Mouse (Mus musculus) embryonic facial prominence, embryonic 15.5 days (tissue): Measurements from ENCODE around the gene Polm. TPM values are rescaled to one million over a fixed set of nuclear protein-coding genes. Genes with fewer than 3 reads are reported as not detected.

ENCODE experiments used
- ATAC-seq: fragments of 200-750 bp; cut with Nextera tagmentation; 2 replicates; pipeline ENCODE4 v1.8.0; 2017; ENCODE audit warnings: low read depth, moderate TSS enrichment; ENCODE audit not compliant: insufficient number of reproducible peaks, low FRiP score, low TSS enrichment
- H3K27ac ChIP-seq: fragments of 300-500 bp; sonication (generic); replicated peaks from 2 replicates; pipeline ENCODE4 v1.5.1; 2015; ENCODE audit warnings: mild to moderate bottlenecking, inconsistent platforms
- H3K27me3 ChIP-seq: fragments of 300-500 bp; sonication (generic); 2 replicates; pipeline ENCODE4 v1.6.1; 2015; ENCODE audit warnings: inconsistent platforms
- H3K36me3 ChIP-seq: fragments of 300-500 bp; sonication (generic); 2 replicates; pipeline ENCODE4 v1.6.1; 2015; ENCODE audit warnings: mild to moderate bottlenecking, inconsistent platforms
- H3K4me1 ChIP-seq: fragments of 300-500 bp; sonication (generic); 2 replicates; pipeline ENCODE4 v1.6.1; 2015; ENCODE audit warnings: inconsistent platforms
- H3K4me2 ChIP-seq: fragments of 300-500 bp; sonication (generic); replicated peaks from 2 replicates; pipeline ENCODE4 v1.6.1; 2015; ENCODE audit warnings: mild to moderate bottlenecking, inconsistent platforms
- H3K4me3 ChIP-seq: fragments of 300-500 bp; sonication (generic); replicated peaks from 2 replicates; pipeline ENCODE4 v1.5.1; 2015; ENCODE audit warnings: mild to moderate bottlenecking, inconsistent platforms
- H3K9ac ChIP-seq: fragments of 300-500 bp; sonication (generic); 2 replicates; pipeline ENCODE4 v1.6.1; 2015; ENCODE audit warnings: inconsistent platforms
- H3K9me3 ChIP-seq: fragments of 300-500 bp; sonication (generic); replicated peaks from 2 replicates; pipeline ENCODE4 v1.6.1; 2016; ENCODE audit warnings: inconsistent platforms
- WGBS: fragments of 180-500 bp; shearing (Covaris S2); methylation state at CpG from one replicate; pipeline ENCODE4 v1.1.7; 2015; 5-methylcytosine and 5-hydroxymethylcytosine counted together
- polyA plus RNA-seq: library from polyadenylated mRNA; unstranded; fragments of >200 nt; fragmentation: Nextera tagmentation; extraction: Ambion mirVana; gene quantifications from 2 replicates; pipeline ENCODE4 v1.2.1, GENCODE M21; 2015

Gene Polm
- polyA plus RNA-seq, 1 experiment from 2014 or later = 12.0 TPM

GRCm38 (mm10) chr11:5802457-5803217 is 35.2 kb downstream of the Polm start:
- no peaks in the 10 kb centered on the region for H3K9me3 ChIP-seq
- no peaks in the 10 kb centered on the region for H3K27me3 ChIP-seq
- no peak for ATAC-seq
- H3K9ac ChIP-seq = no peak overlapping the region
- peak overlapping the region; percentile 28; the same call in 1 of the 2 replicates for H3K27ac ChIP-seq
- H3K4me3 ChIP-seq = no peak overlapping the region
- no peak overlapping the region for H3K4me2 ChIP-seq
- H3K4me1 ChIP-seq = peaks cover 15% of the 10 kb centered on the region
- WGBS = 65% methylated on average over 8 of the region's 8 CpGs
- H3K36me3 ChIP-seq = peaks cover 37% of the 10 kb centered on the region

GRCm38 (mm10) chr11:5802005-5802404 is 35.8 kb downstream of the Polm start:
- Histone ChIP-seq H3K9me3 (no peaks in the 10 kb centered on the region), H3K27ac (0 out of 2 replicates have a peak overlapping the region, but pooled peaks have one; percentile 28), H3K27me3 (no peaks in the 10 kb centered on the region), H3K4me2 (no peak overlapping the region), H3K9ac (no peak overlapping the region), H3K4me1 (peaks cover 15% of the 10 kb centered on the region), H3K4me3 (no peak overlapping the region), H3K36me3 (peaks cover 43% of the 10 kb centered on the region)
- 65% methylated on average over 12 of the region's 12 CpGs for WGBS
- ATAC-seq = no peak

DNA sequence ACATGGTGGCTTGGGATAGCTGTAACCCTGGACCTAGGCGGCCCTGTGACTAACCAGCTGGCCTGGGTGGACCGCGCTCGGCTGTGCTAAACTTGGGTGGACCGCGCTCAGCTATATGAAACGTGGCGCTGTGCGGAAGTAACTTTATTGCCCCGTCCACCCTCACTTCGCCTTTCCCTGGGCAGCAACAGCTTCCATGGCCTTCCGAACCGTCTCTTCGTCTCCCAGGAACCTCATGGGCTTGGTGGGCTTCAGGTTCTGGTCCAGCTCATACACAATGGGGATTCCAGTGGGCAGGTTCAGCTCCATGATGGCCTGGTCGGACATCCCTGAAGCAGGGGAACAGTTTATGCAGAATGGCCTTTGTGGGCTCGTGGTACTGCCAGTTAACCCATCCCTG is 36.3 kb downstream of the Polm start:
- H3K36me3 ChIP-seq = peaks cover 48% of the 10 kb centered on the region
- no peak overlapping the region for H3K4me2 ChIP-seq
- no peaks in the 10 kb centered on the region for H3K9me3 ChIP-seq
- peaks cover 15% of the 10 kb centered on the region for H3K4me1 ChIP-seq
- 0 out of 2 replicates have a peak overlapping the region, but pooled peaks have one; percentile 28 for H3K27ac ChIP-seq
- WGBS = 95% methylated on average over 16 of the region's 16 CpGs
- H3K27me3 ChIP-seq = no peaks in the 10 kb centered on the region
- H3K9ac ChIP-seq = no peak overlapping the region
- no peak overlapping the region for H3K4me3 ChIP-seq
- no peak for ATAC-seq

GRCm38 (mm10) chr11:5799621-5800490 is 38.0 kb downstream of the Polm start:
- Histone ChIP-seq H3K27ac (no peak overlapping the region), H3K9ac (no peak overlapping the region), H3K9me3 (no peaks in the 10 kb centered on the region), H3K4me2 (no peak overlapping the region), H3K4me1 (peaks cover 15% of the 10 kb centered on the region), H3K4me3 (no peak overlapping the region), H3K27me3 (no peaks in the 10 kb centered on the region), H3K36me3 (peaks cover 64% of the 10 kb centered on the region)
- 75% methylated on average over 17 of the region's 17 CpGs for WGBS
- no peak for ATAC-seq

DNA sequence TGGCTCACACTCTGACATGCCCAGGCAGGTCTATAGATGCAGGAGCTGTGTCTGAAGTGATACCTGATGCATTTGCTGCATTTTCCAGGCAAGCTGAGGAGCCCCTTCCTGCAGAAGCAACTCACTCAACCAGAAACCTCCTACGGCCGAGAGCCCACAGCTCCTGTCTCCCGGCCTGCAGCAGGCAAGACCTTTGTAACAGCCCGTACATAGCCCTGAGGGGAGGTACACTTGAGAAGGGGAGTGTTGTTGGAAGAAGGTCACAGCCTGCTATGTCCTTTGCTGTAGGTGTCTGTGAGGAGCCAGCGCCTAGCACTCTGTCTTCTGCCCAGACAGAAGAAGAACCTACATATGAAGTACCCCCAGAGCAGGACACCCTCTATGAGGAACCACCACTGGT is 39.9 kb downstream of the Polm start:
- Histone ChIP-seq H3K27ac (no peak overlapping the region), H3K4me1 (peaks cover 7% of the 10 kb centered on the region; the same call in 1 of the 2 replicates), H3K4me3 (no peak overlapping the region), H3K4me2 (no peak overlapping the region), H3K27me3 (no peaks in the 10 kb centered on the region), H3K9ac (no peak overlapping the region), H3K36me3 (peaks cover 81% of the 10 kb centered on the region), H3K9me3 (no peaks in the 10 kb centered on the region)
- no peak for ATAC-seq
- WGBS = 77% methylated on average over 5 of the region's 5 CpGs

- no peak overlapping the region for H3K27ac ChIP-seq
- H3K27me3 ChIP-seq = no peaks in the 10 kb centered on the region
- no peaks in the 10 kb centered on the region for H3K9me3 ChIP-seq
- peaks cover 85% of the 10 kb centered on the region for H3K36me3 ChIP-seq
- ATAC-seq = no peak
- 51% methylated on average over 11 of the region's 11 CpGs for WGBS
- H3K4me1 ChIP-seq = peaks cover 2% of the 10 kb centered on the region; the same call in 1 of the 2 replicates
- H3K9ac ChIP-seq = no peak overlapping the region
- H3K4me2 ChIP-seq = no peak overlapping the region
- no peak overlapping the region for H3K4me3 ChIP-seq
These were observed 40.4 kb downstream of the Polm start for GRCm38 (mm10) chr11:5797371-5797770.

- Histone ChIP-seq H3K27ac (no peak overlapping the region), H3K36me3 (peaks cover 89% of the 10 kb centered on the region), H3K4me2 (no peak overlapping the region), H3K4me1 (no peaks in the 10 kb centered on the region), H3K27me3 (no peaks in the 10 kb centered on the region), H3K9me3 (no peaks in the 10 kb centered on the region), H3K9ac (no peak overlapping the region), H3K4me3 (no peak overlapping the region)
- no peak for ATAC-seq
- WGBS = 83% methylated on average over 15 of the region's 15 CpGs
These were observed 40.9 kb downstream of the Polm start for GRCm38 (mm10) chr11:5796939-5797338.

GRCm38 (mm10) chr11:5795706-5796105 is 42.1 kb downstream of the Polm start:
- H3K27me3 ChIP-seq = no peaks in the 10 kb centered on the region

DNA sequence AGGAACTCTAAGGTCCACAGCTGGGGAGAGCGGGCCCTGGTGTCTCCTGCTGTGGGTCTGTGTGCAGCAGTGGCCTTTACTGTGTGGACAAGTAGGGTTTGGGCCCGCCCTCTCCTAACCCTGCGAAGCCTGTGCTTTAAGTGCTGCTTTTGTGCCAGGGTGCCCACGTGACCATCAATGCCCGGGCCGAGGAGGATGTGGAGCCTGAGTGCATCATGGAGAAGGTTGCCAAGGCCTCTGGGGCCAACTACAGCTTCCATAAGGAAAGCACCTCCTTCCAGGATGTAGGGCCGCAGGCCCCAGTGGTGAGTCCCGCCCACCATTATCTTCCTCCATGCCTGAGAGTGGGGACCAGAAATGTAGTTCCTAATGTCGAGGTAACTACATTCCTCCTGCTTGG is 42.5 kb downstream of the Polm start:
- Histone ChIP-seq H3K27me3 (no peaks in the 10 kb centered on the region), H3K4me2 (no peak overlapping the region), H3K4me3 (no peak overlapping the region), H3K9me3 (no peaks in the 10 kb centered on the region), H3K36me3 (peaks cover 90% of the 10 kb centered on the region), H3K27ac (no peak overlapping the region), H3K4me1 (no peaks in the 10 kb centered on the region), H3K9ac (no peak overlapping the region)
- no peak for ATAC-seq
- 86% methylated on average over 9 of the region's 9 CpGs for WGBS

More at GRCm38 (mm10) chr11:5795706-5796105, 42.1 kb downstream of the Polm start:
- H3K9me3 ChIP-seq = no peaks in the 10 kb centered on the region
- no peak overlapping the region for H3K4me3 ChIP-seq
- no peak for ATAC-seq
- H3K4me1 ChIP-seq = no peaks in the 10 kb centered on the region
- H3K9ac ChIP-seq = no peak overlapping the region
- no peak overlapping the region for H3K27ac ChIP-seq
- peaks cover 91% of the 10 kb centered on the region for H3K36me3 ChIP-seq
- no peak overlapping the region for H3K4me2 ChIP-seq
- 82% methylated on average over 7 of the region's 7 CpGs for WGBS

DNA sequence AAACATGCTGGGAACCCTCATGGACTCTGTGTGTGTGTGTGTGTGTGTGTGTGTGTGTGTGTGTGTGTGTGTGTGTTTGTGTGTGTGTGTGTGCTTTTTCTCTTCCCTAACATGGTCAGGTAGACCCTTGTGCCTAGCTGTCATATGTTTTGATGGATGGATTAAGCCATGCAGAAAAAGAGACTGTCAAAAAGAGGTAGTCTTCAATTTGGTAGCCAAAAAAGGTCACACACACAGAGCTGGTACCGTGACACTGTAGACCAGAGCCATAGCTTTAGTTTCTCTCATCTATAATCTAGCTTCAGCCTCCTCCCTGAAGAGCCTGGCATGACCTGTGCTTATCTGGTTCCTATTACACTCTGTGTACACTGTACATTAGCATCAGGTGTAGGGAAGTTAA is 47.4 kb downstream of the Polm start:
- Histone ChIP-seq H3K9ac (no peak overlapping the region), H3K4me1 (peaks cover 22% of the 10 kb centered on the region), H3K9me3 (no peaks in the 10 kb centered on the region), H3K4me3 (no peak overlapping the region), H3K36me3 (peaks cover 43% of the 10 kb centered on the region), H3K27me3 (no peaks in the 10 kb centered on the region), H3K27ac (no peak overlapping the region), H3K4me2 (no peak overlapping the region)
- ATAC-seq = no peak
- 86% methylated on average over 1 of the region's 1 CpGs for WGBS

DNA sequence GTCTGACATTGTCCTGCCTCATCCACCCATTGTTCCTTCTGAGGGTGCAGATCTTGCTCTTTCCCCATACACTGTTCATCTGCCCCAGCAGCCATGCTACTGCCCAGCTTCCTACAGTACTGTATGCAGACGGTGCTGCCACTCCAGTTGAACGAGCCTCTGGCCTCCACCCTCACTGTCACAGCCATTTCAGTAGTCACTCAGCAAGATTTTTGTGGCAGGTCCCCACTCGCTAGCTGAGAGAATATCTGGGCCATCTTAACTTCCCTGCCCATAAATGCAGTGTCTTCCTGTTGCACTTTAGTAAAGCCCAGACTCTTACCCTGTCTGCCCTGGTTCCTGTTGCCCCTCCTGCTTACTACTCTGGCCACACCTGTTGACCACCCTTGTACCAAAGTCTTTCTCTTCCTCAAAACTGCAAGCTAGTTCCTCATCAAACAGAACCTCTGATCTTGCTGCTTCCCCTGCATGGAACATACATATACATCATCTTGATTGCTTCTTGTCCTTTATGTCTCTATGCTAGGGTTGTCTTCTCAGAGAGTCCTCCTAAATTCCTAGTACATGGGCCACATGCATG is 48.0 kb downstream of the Polm start:
- Histone ChIP-seq H3K27ac (no peak overlapping the region), H3K4me3 (peak overlapping the region; percentile 58), H3K9me3 (no peaks in the 10 kb centered on the region), H3K36me3 (peaks cover 37% of the 10 kb centered on the region), H3K9ac (no peak overlapping the region; the same call in 1 of the 2 replicates), H3K27me3 (no peaks in the 10 kb centered on the region), H3K4me2 (peak overlapping the region; percentile 79; the same call in 1 of the 2 replicates), H3K4me1 (peaks cover 22% of the 10 kb centered on the region)
- WGBS = 50% methylated on average over 3 of the region's 3 CpGs
- no peak for ATAC-seq
